Mouse (Mus musculus): ENCODE results near the gene Tmem198.

GRCm38 (mm10) chr1:75492579-75493170 is 13.3 kb downstream of the Tmem198 start:
- no peak for TF ChIP-seq CTCF (IDR thresholded peaks at IDR 0.05)
- no peak for TF ChIP-seq EP300 (IDR thresholded peaks at IDR 0.05)
